In genomic region chr7:46486761-46487160, GRCm38 (mm10) we compare ENCODE assay signal across 17 mouse cellular contexts.
"Had no signal": no experiment of that assay in that cellular context is flagged by ENCODE, and none has a peak within 500 bp of the region (broad histone marks: within the 10 kb centered on the region; RNA-seq: fewer than 3 reads in every experiment).

No protein-coding gene starts in this region.

- H3K4me1 ChIP-seq: liver, embryonic 15.5 days had no signal

- H3K36me3 ChIP-seq: liver, embryonic 13.5 days; liver, embryonic 15.5 days; midbrain, embryonic 13.5 days; midbrain, embryonic 15.5 days; neural tube, embryonic 12.5 days; stomach, embryonic 15.5 days had no signal

- ATAC-seq: liver, postnatal 0 days; midbrain, embryonic 13.5 days; midbrain, embryonic 15.5 days had no signal

- H3K4me3 ChIP-seq: liver, embryonic 13.5 days; liver, embryonic 15.5 days; megakaryocyte, embryonic 14.5 days; midbrain, embryonic 13.5 days; midbrain, embryonic 15.5 days; neural tube, embryonic 12.5 days; stomach, embryonic 15.5 days had no signal

- DNase-seq: liver, embryonic 13.5 days; liver, postnatal 0 days; lung, postnatal 14 days; lung, postnatal 36 days; right cerebral cortex, postnatal 14 days; thymus, adult 2 months; thymus, postnatal 25 days; thymus, postnatal 4 days had no signal

- H3K9ac ChIP-seq: liver, embryonic 13.5 days; liver, embryonic 15.5 days; liver, postnatal 0 days; lung, embryonic 14.5 days; midbrain, embryonic 13.5 days; midbrain, embryonic 15.5 days; neural tube, embryonic 12.5 days; stomach, embryonic 15.5 days had no signal

- H3K27ac ChIP-seq: liver, embryonic 13.5 days; liver, embryonic 15.5 days; macrophage; midbrain, embryonic 13.5 days; midbrain, embryonic 15.5 days; neural tube, embryonic 12.5 days; stomach, embryonic 15.5 days; stomach, postnatal 0 days had no signal

- H3K9me3 ChIP-seq: liver, embryonic 13.5 days; liver, embryonic 15.5 days; megakaryocyte, embryonic 14.5 days; midbrain, embryonic 13.5 days; midbrain, embryonic 15.5 days; neural tube, embryonic 12.5 days; stomach, embryonic 15.5 days had no signal

- H3K4me2 ChIP-seq: liver, embryonic 13.5 days; liver, embryonic 15.5 days; lung, embryonic 14.5 days; midbrain, embryonic 13.5 days; midbrain, embryonic 15.5 days; neural tube, embryonic 12.5 days; stomach, embryonic 15.5 days had no signal

- H3K27me3 ChIP-seq: liver, embryonic 13.5 days; liver, embryonic 15.5 days; midbrain, embryonic 13.5 days; midbrain, embryonic 15.5 days; neural tube, embryonic 12.5 days; stomach, embryonic 15.5 days had no signal
